Mouse (Mus musculus) right cerebral cortex, adult 2 months (tissue): ENCODE measurements around the gene Rpn2.

Experiments
- DNase-seq, 2 experiments: peaks; one replicate each; pipeline ENCODE4 v3.0.0; 2021 to 2022; ENCODE audit warnings: low spot score in 2 of 2

Gene Rpn2

DNA sequence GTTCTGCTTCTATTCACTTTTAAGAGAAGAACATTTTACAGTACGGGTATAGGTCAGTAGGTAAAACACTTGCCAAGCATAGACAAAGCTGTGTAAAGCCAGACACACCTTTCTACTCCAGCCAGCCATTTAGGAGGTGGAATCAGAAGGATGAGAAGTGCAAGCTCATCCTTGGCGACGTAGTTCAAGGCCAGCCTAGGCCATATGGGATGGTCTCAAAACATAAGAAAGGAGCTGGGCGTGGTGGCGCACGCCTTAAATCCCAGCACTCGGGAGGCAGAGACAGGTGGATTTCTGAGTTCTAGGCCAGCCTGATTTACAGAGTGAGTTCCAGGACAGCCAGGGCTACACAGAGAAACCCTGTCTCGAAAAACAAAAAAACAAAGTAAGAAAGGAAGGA, 30.8 kb downstream of the Rpn2 start:
- DNase-seq: no peak

GRCm38 (mm10) chr2:157310963-157311637, 32.3 kb downstream of the Rpn2 start:
- no peak for DNase-seq

DNA sequence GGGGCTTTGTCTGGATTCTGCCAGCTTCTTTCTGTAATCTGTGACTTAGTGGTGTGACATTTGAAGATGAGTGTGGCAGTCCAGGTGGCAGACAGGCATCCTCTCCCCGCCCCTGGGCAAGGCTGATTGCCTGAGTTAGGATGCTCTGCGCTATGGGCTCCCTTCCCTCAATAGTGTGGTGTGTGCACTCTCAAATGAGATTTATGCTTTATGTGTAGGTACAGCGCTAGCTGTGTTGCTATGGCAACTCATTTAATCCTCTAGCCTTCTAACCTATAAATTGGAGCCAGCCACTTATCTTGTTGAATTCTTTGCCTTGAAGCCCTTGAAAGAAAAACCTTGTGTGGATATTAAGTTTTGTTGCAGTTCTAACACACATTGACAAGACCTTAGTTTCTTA, 34.9 kb downstream of the Rpn2 start:
- DNase-seq: no peak

DNA sequence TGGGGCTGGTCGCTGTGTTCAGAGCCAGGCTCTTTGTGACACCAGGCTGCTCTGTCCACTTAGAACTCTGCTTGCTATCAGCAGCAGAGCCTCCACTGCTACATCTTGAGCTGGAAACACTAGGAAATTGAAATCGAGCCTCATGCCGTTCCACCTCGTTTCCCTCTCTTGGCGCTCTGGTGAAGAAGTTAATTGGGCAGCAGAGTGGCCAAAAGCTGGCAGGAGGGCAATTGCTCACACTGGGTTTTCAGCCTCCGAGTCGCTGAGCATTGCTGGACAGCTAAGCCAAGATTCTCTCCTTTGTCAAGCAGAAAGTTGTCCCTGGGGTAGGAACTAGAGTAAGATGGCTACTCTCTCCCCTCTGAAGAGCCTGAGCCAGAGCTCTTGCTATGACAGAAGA, 35.5 kb downstream of the Rpn2 start:
- no peak for DNase-seq

GRCm38 (mm10) chr2:157315486-157315885, 36.7 kb downstream of the Rpn2 start:
- DNase-seq: no peak

- DNase-seq: no peak
Observed at GRCm38 (mm10) chr2:157316358-157316933, 37.6 kb downstream of the Rpn2 start.

GRCm38 (mm10) chr2:157317220-157317619, 38.4 kb downstream of the Rpn2 start:
- no peak for DNase-seq

DNA sequence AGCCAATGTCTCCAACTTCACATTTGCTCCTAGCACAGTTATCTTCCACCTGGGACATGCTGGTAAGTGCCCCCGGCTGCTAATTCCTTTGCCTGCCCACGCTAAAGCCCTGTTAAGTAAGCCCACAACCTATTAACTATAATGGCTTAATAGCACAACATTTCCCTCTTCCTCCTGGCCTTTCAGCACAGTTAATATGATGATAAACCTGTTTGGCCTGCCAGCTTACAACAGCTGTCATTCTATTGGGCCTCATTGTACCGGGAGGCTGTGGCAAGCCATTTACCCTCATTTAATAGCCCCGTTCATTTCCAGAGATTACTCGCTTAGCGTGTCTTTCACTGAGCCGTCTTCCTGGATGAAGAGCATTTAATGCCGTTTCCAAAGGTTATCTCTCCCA, 41.3 kb downstream of the Rpn2 start:
- DNase-seq: no peak

DNA sequence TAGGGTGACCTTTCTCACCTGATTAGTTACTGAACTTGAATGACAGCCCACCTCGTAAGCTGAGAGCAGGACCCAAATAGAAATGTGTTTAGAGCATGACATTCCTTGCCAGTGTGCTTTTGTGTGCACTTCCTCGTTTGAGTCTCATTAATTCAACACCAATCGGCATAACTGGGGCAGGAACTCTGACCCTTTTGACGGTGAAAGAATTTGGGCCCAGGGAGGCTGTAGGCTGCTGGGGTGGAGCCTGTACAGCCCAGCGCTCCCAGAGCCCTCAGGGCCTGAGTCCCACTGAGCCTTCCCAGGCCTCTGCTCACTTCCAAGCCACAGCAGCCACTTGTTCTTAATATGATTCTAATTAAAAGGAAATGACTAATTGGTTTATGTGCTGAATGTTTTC, 42.1 kb downstream of the Rpn2 start:
- DNase-seq: no peak

DNA sequence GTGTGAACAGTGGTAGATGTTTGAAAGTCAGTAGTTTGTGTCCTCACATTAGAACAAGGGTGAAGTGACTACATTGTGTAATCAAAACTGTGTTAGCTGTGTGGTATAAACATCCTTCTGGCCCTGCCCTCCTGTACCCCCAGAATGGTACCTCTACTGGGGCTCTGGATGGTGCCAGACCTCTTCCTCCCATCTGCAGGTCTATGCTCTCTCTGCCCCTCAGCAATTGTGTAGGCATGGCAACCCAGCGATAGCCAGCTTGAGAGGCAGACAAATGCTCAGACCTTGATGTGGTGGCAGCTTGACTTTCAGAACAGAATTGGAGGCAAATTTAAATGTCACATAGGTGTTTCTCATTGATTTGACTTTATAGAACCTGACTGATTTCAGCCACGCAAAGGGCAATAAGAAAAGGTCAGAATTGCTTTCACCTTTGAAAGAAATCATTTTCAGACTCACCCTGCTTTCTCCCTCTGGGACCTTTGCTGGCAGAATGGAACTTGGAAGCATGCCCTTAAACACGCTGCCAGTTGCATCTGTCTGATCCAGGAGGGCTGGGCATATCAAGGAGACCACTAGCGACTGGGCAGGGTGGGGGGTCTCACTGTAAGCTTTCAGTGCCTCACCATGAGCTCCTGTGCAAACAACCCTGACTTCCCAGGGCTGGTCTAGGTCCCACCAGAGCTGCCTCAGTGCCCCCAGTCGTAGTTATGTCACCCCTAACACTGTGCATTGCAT, 43.4 kb downstream of the Rpn2 start:
- DNase-seq: no peak

DNA sequence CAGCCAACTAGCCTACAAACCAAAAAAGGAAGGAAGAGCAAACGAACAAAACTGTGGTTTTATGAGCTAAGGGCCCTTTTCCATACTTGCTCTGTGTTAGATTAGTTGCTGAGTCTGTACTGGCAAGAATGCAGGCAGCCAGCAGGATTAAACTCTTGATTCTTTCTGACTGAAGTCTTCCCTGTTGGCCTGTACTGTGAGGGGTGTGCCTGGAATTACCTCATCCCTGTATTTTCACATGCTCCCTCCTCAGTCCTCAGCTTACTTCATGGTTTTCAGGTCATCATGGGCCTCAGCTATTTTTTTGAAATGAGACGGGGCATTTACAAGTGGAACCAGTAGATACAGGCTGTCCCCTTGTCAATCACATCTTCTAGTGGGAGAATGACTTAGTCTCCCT, 46.4 kb downstream of the Rpn2 start:
- no peak for DNase-seq

GRCm38 (mm10) chr2:157328106-157328505, 49.3 kb downstream of the Rpn2 start:
- no peak for DNase-seq

DNA sequence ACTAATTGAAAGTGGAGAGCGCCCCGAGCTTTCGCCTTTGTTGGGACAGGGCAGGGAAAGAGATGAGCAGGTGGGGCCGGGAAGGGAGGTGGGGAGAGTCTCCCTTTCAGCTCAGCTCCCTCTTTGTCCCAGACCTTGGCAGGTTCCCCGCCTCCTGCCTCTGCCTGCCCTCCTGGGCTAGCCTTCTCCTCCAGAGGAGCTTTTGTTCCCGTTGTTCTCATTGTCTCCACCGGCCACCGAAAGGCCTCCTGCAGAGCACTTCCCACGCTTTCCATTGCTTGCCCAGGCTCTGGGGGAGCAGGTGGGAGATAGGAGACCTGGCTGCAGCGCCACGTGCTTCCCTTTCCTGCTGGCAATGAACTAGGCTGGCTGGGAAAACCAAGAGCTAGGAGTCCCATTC, 49.8 kb downstream of the Rpn2 start:
- DNase-seq: no peak

- no peak for DNase-seq
Observed at GRCm38 (mm10) chr2:157332059-157332458, 53.2 kb downstream of the Rpn2 start.

- peak; percentile 66 to 74 for DNase-seq
Observed at GRCm38 (mm10) chr2:157338663-157339062, 59.8 kb downstream of the Rpn2 start.

DNA sequence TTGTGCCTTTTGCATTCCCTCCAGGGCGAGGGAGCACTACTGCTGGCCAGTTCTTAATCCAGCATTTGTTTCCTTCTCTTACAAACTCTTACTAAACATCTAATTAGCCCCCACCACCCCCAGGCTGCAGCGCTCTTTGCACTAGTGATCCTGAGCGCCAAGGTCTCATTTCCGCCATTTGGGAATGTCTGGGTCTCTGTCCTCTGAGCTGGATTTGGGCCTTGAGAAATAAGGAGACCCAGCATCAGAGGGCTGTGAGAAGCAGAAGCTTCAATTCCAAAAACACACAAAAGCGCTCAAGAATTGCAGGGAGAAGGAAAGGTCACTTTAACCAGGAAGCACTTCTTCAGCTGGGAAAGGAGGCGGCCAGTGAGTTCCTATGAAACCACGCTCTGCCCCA, 60.7 kb downstream of the Rpn2 start:
- DNase-seq: no peak

GRCm38 (mm10) chr2:157340221-157340741, 61.5 kb downstream of the Rpn2 start:
- DNase-seq: peak; percentile 29 to 48

DNA sequence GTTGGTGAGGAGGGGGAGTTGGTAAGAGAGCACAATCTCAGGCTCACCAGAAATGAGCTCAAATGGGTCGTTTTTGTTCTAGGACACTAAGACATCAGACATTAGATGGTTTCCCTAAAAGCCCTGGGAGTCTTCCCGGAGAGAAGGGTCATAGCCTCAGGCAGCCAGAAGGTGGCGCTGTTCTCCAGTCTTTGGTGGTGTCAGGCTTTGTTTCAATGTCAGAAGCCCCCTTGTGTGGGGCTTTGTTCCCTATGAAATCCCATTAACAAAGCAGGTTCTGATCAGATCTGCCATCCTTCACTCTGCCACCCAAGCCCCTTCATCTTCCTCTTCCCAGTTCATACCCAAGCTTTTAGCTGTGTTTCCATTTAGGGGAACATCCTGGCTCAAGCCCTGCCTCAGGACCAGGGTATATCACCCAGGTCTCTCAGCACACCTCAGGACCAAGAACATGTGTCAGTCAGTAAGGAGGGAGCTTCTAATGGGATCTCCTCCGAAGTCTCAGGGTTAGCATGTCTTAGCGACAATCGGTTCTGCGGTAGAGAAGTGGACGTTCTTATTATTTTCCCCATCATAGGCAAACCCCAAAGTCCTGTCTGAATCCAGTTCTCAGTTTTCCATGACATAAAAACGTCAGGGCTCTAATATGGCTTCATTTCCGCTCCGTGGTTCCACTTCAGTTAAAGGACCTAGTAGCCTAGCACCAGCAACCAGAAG, 62.9 kb downstream of the Rpn2 start:
- peak; percentile 77 to 80 for DNase-seq

GRCm38 (mm10) chr2:157342328-157342926, 63.6 kb downstream of the Rpn2 start:
- DNase-seq: no peak

GRCm38 (mm10) chr2:157343337-157343736, 64.5 kb downstream of the Rpn2 start:
- no peak for DNase-seq

DNA sequence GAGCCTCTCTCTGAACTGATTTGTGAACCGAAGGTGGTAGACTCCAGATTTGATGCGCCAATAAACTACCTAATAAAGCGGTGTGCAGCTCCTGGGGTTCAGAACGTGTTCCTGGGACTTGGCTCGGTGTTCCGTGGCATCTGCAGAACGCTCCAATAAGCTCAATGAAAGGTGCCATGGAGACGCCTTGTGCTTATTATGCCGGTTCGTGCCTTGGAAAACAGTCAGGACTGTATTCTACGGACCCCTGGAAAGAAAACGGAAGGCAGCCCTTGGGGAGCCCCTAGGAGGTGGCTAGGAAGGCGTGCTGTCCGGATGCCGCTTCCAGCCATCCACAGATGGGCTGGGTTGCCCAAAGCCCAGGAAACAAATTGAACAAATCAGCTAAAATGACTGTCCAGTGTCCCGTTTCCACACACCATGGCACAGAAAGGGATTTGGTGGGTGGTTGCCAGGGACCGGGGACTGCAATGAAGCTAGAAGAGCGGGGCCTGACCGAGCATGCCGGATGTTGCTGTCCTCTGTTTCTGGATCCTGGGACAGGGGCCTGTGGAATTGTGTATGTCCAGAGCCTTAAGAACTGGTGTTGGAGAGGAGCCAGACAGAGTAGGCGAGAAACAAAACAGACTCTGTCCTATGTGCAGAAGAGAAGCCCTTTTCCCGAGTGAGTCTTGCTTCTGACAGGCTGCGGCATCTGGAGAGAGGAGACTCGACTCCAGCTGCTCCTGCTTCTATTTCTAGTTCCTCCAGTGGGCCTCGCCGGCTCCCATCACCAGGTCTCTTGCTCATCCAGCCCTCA, 68.7 kb downstream of the Rpn2 start, which contains the start of gene Ghrh:
Gene Ghrh (minus strand): TSS at position 146 of the 799 bp plus-strand sequence.
- peak; percentile 57 to 65 for DNase-seq
